Mouse (Mus musculus): Measurements from ENCODE around the gene Spata13. TPM values are rescaled to one million over a fixed set of nuclear protein-coding genes. Genes with fewer than 3 reads are reported as not detected.

Spata13 gene
- polyA plus RNA-seq, 1 experiment from 2014 or later, result 31.6 TPM

DNA sequence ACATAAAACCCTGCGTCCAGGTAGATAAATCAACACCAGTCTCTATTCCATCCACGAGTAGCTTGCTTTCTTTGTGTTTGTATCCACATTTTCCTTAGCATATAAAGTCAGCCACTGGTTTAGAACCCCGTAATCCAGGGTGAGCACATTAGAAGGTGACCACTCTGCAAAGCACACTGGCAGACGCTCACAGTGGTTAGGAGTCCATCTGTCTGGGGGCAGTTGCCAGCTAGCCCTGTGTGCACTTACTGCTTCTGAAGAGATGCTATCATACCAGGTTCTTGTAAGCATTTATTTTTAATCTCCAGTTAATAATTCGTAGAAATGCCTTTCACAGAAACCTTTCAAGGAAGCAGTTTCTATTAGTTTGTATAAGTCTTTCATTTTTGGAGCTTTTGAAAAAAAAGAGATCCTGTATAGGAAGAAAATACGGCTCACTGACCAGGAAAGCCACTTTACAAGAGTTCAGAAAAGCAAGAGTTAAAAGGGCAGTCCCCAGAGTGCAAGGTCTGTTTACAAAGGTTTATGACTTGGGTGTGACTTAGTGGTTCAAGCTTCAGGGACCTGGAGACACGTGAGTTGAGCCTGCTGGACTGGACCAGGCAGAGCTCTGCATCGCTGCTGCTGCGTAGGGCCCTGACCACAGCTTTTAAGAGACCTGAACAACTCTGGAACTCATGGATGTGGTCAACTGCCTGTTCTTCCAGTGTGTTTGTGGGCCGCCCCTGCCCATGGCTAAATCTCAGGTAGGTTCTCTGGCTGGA lies 68.8 kb downstream of the Spata13 start:
- Histone ChIP-seq H3K27ac (replicated peaks; ENCODE audit: low read depth, low read length) (no peak overlapping the region), H3K4me3 (replicated peaks; ENCODE audit: low read depth, low read length) (no peak overlapping the region), H3K9ac (replicated peaks; ENCODE audit: low read length) (no peak overlapping the region), H3K4me1 (ENCODE audit: control insufficient read depth, insufficient read depth, low read length) (no peaks in the 10 kb centered on the region), H3K27me3 (ENCODE audit: control insufficient read depth, insufficient read depth, low read length) (no peaks in the 10 kb centered on the region), H3K9me3 (ENCODE audit: control insufficient read depth, low read length) (no peaks in the 10 kb centered on the region), H3K36me3 (ENCODE audit: control insufficient read depth, insufficient read depth, low read length) (no peaks in the 10 kb centered on the region), H3K4me2 (ENCODE audit: low read length) (no peak overlapping the region)
- ATAC-seq (ENCODE audit: low FRiP score, low TSS enrichment), result no peak
- DNase-seq, result no peak
- WGBS, result 86% methylated on average over 10 of the region's 10 CpGs

DNA sequence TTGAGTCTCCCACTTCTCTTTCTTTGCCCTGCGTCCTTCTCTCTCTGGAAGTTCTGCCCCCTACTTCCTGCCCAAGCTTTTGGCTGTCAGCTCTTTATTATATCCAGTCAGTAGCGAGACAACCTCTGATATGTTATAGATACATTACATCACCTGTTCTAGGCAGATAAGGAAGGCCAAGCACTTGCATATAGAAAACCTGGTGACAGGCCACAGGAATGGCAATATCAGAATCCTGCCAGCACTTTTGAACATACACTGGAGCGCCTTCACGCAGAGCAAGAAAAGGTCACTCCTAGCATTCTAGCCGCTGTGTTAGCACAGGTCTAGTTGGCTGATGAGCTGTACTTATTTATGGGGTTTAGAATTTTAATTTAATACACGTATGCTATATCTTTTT lies 70.7 kb downstream of the Spata13 start:
- H3K9ac ChIP-seq (replicated peaks; ENCODE audit: low read length), result no peak overlapping the region
- no peaks in the 10 kb centered on the region for H3K9me3 ChIP-seq (ENCODE audit: control insufficient read depth, low read length)
- DNase-seq, result no peak
- WGBS, result 88% methylated on average over 6 of the region's 6 CpGs
- ATAC-seq (ENCODE audit: low FRiP score, low TSS enrichment), result no peak
- H3K36me3 ChIP-seq (ENCODE audit: control insufficient read depth, insufficient read depth, low read length), result peaks cover under 1% of the 10 kb centered on the region; the same call in 1 of the 2 replicates
- H3K4me1 ChIP-seq (ENCODE audit: control insufficient read depth, insufficient read depth, low read length), result no peaks in the 10 kb centered on the region
- H3K27me3 ChIP-seq (ENCODE audit: control insufficient read depth, insufficient read depth, low read length), result no peaks in the 10 kb centered on the region
- H3K4me3 ChIP-seq (replicated peaks; ENCODE audit: low read depth, low read length), result no peak overlapping the region
- H3K27ac ChIP-seq (replicated peaks; ENCODE audit: low read depth, low read length), result no peak overlapping the region
- no peak overlapping the region for H3K4me2 ChIP-seq (ENCODE audit: low read length)

DNA sequence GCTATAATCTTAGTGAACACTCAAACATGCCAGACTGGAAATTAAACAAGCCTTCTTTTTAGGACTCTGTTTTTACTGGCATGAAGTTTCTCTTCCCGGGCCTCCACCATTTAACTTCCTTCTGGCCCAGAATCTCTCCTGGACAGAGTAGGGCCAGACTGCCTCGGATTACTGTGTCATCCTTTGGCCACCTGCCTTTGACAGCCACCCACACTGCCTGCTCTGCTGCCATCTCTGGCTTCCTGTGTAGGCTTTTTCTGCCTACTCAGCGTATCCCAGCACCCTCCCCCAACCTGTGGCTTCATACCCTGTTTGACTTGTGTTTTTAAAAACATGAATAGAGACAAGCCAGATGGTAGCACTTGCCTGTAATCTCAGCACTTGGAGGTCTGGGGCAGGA lies 71.2 kb downstream of the Spata13 start:
- H3K9ac ChIP-seq (replicated peaks; ENCODE audit: low read length), result no peak overlapping the region
- H3K9me3 ChIP-seq (ENCODE audit: control insufficient read depth, low read length), result no peaks in the 10 kb centered on the region
- H3K4me3 ChIP-seq (replicated peaks; ENCODE audit: low read depth, low read length), result no peak overlapping the region
- no peak overlapping the region for H3K4me2 ChIP-seq (ENCODE audit: low read length)
- 85% methylated on average over 3 of the region's 3 CpGs for WGBS
- H3K27ac ChIP-seq (replicated peaks; ENCODE audit: low read depth, low read length), result no peak overlapping the region
- DNase-seq (no peak), ATAC-seq (ENCODE audit: low FRiP score, low TSS enrichment) (no peak)
- H3K36me3 ChIP-seq (ENCODE audit: control insufficient read depth, insufficient read depth, low read length), result peaks cover 5% of the 10 kb centered on the region; the same call in 1 of the 2 replicates
- H3K4me1 ChIP-seq (ENCODE audit: control insufficient read depth, insufficient read depth, low read length), result no peaks in the 10 kb centered on the region
- no peaks in the 10 kb centered on the region for H3K27me3 ChIP-seq (ENCODE audit: control insufficient read depth, insufficient read depth, low read length)

DNA sequence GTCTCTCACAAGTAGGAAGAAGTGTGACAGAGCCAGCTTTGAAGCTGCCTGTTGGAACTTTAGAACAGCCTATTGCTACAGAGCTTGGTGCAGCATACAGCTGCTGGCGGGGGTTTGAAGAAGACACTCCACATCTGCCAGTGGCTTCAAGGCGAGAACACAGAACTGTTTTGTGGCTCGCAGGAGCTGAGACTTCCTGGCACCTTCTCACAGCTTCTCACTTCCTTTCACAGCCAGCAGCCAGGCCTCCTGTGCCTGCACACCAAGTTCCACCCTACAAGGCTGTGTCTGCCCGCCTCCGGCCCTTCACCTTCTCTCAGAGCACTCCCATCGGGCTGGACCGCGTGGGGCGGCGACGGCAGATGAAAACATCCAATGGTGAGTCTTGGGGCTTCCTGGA lies 75.4 kb downstream of the Spata13 start:
- Histone ChIP-seq H3K4me1 (ENCODE audit: control insufficient read depth, insufficient read depth, low read length) (no peaks in the 10 kb centered on the region), H3K27ac (replicated peaks; ENCODE audit: low read depth, low read length) (no peak overlapping the region), H3K27me3 (ENCODE audit: control insufficient read depth, insufficient read depth, low read length) (no peaks in the 10 kb centered on the region), H3K36me3 (ENCODE audit: control insufficient read depth, insufficient read depth, low read length) (peaks cover 11% of the 10 kb centered on the region; the same call in 1 of the 2 replicates), H3K9me3 (ENCODE audit: control insufficient read depth, low read length) (no peaks in the 10 kb centered on the region), H3K9ac (replicated peaks; ENCODE audit: low read length) (no peak overlapping the region), H3K4me3 (replicated peaks; ENCODE audit: low read depth, low read length) (no peak overlapping the region), H3K4me2 (ENCODE audit: low read length) (no peak overlapping the region)
- WGBS, result 88% methylated on average over 11 of the region's 11 CpGs
- ATAC-seq (ENCODE audit: low FRiP score, low TSS enrichment), result no peak
- no peak for DNase-seq

DNA sequence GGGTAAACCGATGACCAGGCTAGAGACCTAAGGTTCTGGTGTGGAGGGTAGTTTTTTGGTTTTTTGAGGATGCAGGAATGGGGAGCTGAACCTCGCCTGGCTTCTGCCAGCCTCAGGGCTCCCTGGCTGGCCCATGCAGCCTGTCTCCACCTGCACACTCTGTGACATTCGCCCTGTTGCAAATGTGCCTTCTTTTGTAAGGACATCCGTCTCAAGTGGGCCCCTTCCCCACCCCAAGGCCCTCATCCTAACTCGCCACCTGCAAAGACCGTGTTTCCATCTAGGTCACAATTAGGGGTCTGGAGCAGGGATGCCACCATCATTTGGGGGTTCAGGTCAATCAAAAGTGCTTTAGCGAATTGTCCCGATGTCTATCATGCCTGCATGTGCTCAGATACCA lies 75.9 kb downstream of the Spata13 start:
- no peak for DNase-seq
- Histone ChIP-seq H3K4me1 (ENCODE audit: control insufficient read depth, insufficient read depth, low read length) (no peaks in the 10 kb centered on the region), H3K4me2 (ENCODE audit: low read length) (no peak overlapping the region), H3K27me3 (ENCODE audit: control insufficient read depth, insufficient read depth, low read length) (no peaks in the 10 kb centered on the region), H3K9ac (replicated peaks; ENCODE audit: low read length) (no peak overlapping the region), H3K27ac (replicated peaks; ENCODE audit: low read depth, low read length) (no peak overlapping the region), H3K9me3 (ENCODE audit: control insufficient read depth, low read length) (no peaks in the 10 kb centered on the region), H3K36me3 (ENCODE audit: control insufficient read depth, insufficient read depth, low read length) (peaks cover 11% of the 10 kb centered on the region; the same call in 1 of the 2 replicates), H3K4me3 (replicated peaks; ENCODE audit: low read depth, low read length) (no peak overlapping the region)
- ATAC-seq (ENCODE audit: low FRiP score, low TSS enrichment), result no peak
- WGBS, result 96% methylated on average over 8 of the region's 8 CpGs

DNA sequence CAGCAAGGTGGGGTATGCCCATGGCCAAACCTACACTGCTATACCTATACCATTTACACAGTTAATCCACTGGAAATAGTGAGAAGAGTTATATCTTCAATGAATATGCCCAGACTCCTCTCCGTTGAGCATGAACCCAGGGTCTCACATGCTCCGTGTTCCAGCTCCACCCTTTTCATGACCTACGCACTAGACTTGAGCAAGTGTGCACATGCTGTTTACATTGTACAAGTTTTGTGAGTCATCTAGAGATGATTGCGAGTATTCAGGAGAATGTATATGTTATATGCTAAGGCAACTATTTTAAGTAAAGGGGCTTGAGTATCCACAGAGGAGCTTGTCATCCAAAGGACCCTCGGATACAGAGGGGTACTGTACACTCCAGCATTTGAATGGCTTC lies 77.4 kb downstream of the Spata13 start:
- DNase-seq, result no peak
- H3K27ac ChIP-seq (replicated peaks; ENCODE audit: low read depth, low read length), result no peak overlapping the region
- 96% methylated on average over 5 of the region's 5 CpGs for WGBS

DNA sequence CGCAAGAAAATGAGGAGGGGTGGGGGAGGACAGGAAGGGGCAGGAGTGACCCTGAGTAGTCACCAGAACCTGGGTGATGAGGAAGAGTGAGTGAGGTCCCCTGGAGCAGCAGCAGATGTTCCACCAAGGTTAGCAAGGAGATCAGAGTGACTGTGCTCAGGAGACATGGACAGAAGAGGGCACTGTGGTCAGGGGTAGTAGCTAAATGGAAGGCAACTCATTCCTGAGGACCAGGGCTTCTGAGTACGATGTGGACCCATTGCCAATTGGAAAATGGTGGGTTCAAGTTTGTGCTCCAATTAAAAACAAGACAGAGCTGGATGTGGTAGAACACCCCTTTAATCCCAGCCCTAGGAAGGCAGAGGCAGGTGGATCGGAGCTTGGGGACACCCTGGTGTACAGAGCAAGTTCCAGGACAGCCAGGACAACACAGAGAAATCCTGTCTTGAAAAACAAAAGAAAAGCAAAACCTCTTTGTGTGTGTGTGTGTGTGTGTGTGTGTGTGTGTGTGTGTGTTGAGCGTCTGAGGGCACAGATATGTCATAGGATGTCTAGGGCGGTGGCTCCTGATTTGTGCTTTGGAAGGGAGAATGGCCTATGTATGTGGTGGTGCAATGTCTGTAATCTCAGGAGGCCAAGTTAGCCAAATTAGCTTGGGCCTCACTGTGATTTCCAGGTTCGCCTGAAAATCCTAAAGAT lies 77.9 kb downstream of the Spata13 start:
- Histone ChIP-seq H3K4me1 (ENCODE audit: control insufficient read depth, insufficient read depth, low read length) (no peaks in the 10 kb centered on the region), H3K4me2 (ENCODE audit: low read length) (no peak overlapping the region), H3K36me3 (ENCODE audit: control insufficient read depth, insufficient read depth, low read length) (peaks cover 11% of the 10 kb centered on the region; the same call in 1 of the 2 replicates), H3K9me3 (ENCODE audit: control insufficient read depth, low read length) (no peaks in the 10 kb centered on the region), H3K9ac (replicated peaks; ENCODE audit: low read length) (no peak overlapping the region), H3K27me3 (ENCODE audit: control insufficient read depth, insufficient read depth, low read length) (no peaks in the 10 kb centered on the region), H3K27ac (replicated peaks; ENCODE audit: low read depth, low read length) (no peak overlapping the region), H3K4me3 (replicated peaks; ENCODE audit: low read depth, low read length) (no peak overlapping the region)
- DNase-seq (no peak), ATAC-seq (ENCODE audit: low FRiP score, low TSS enrichment) (no peak)
- 92% methylated on average over 6 of the region's 6 CpGs for WGBS

More for the DNA sequence above, 77.4 kb downstream of the Spata13 start:
- Histone ChIP-seq H3K9me3 (ENCODE audit: control insufficient read depth, low read length) (no peaks in the 10 kb centered on the region), H3K27me3 (ENCODE audit: control insufficient read depth, insufficient read depth, low read length) (no peaks in the 10 kb centered on the region), H3K4me1 (ENCODE audit: control insufficient read depth, insufficient read depth, low read length) (no peaks in the 10 kb centered on the region), H3K4me3 (replicated peaks; ENCODE audit: low read depth, low read length) (no peak overlapping the region), H3K9ac (replicated peaks; ENCODE audit: low read length) (no peak overlapping the region), H3K4me2 (ENCODE audit: low read length) (no peak overlapping the region), H3K36me3 (ENCODE audit: control insufficient read depth, insufficient read depth, low read length) (peaks cover 11% of the 10 kb centered on the region; the same call in 1 of the 2 replicates)
- no peak for ATAC-seq (ENCODE audit: low FRiP score, low TSS enrichment)

DNA sequence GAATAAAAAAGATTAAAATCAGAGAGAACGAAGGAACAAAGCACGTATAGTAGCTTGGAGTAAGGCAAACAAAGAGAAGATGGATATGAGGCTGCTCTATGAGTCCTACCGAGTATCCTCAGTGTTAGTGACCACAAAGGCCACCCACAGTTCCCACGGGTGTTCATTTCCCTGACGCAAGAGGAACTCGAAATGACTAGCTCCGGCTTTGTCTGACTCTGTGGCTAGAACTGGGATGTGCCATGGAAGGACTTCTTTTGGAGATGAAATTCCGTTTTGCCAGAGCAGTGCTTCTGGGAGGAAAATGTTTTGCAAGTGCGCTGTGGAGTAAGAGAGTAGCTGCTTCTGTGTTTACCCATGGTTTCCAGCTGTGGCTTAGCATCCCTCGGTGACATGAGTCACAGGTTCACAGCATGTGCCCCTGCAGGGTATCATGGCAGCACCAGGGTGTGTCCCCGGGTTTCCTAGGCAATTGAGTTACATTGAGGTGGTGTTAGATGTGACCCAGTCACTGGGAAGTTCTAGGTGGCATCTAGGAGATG lies 78.6 kb downstream of the Spata13 start:
- H3K9me3 ChIP-seq (ENCODE audit: control insufficient read depth, low read length), result no peaks in the 10 kb centered on the region
- DNase-seq (no peak), ATAC-seq (ENCODE audit: low FRiP score, low TSS enrichment) (no peak)
- no peak overlapping the region for H3K4me2 ChIP-seq (ENCODE audit: low read length)
- peaks cover 11% of the 10 kb centered on the region; the same call in 1 of the 2 replicates for H3K36me3 ChIP-seq (ENCODE audit: control insufficient read depth, insufficient read depth, low read length)
- H3K27ac ChIP-seq (replicated peaks; ENCODE audit: low read depth, low read length), result no peak overlapping the region
- H3K27me3 ChIP-seq (ENCODE audit: control insufficient read depth, insufficient read depth, low read length), result no peaks in the 10 kb centered on the region
- H3K4me3 ChIP-seq (replicated peaks; ENCODE audit: low read depth, low read length), result no peak overlapping the region
- no peak overlapping the region for H3K9ac ChIP-seq (replicated peaks; ENCODE audit: low read length)
- no peaks in the 10 kb centered on the region for H3K4me1 ChIP-seq (ENCODE audit: control insufficient read depth, insufficient read depth, low read length)
- 92% methylated on average over 11 of the region's 11 CpGs for WGBS
